Mouse (Mus musculus) cerebellum, postnatal 10 days (tissue): ENCODE measurements around the gene Gdf9.
"Not testable (repeated sequence)": the region's sequence is repeated elsewhere in the genome, so short reads cannot be mapped to it uniquely, and the experiment has no call there.

Experiments used
- DNase-seq, 2 experiments: peaks; one replicate each; pipeline ENCODE4 v3.0.0; 2021; ENCODE audit warnings: mixed read lengths in 2 of 2

Gene Gdf9

DNA sequence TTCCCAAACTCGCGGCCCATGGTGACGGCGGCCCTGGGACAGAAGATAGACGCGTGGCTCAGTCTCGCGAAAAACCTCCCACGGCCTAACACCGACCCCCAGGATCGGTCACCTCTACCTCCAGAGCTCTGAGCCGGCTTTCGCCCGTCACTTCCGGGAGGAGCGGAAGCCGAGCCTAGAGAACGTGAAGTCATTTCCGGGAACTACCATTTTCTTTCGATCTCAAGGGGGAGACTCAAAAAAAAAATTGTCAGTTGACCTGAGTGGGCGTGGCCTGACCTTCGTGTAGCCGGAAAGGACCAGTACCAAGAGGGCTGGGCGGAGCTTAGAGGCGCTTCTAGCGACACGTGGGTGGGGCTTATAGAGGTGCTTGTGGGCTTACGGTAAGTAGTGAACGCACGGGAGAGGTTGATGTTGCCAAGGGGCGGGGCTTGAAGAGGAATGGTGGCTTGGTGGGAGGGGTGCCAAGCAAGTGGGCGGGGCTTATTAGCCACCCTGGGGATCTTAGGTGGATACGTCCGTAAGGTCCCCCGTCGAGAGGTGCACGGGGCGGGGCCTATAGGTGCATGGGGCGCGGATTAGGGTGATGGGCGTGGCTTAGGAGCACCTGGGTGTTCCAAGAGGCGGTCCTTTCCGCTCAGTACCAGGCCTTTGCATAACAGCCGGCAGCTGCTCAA is at the start of gene Gdf9, which contains the start of gene Uqcrq:
Gene Gdf9 (plus strand): TSS at position 354 of the 677 bp plus-strand sequence.
Gene Uqcrq (minus strand): TSS at position 162 of the 677 bp plus-strand sequence.
- peak; percentile 100 for DNase-seq

DNA sequence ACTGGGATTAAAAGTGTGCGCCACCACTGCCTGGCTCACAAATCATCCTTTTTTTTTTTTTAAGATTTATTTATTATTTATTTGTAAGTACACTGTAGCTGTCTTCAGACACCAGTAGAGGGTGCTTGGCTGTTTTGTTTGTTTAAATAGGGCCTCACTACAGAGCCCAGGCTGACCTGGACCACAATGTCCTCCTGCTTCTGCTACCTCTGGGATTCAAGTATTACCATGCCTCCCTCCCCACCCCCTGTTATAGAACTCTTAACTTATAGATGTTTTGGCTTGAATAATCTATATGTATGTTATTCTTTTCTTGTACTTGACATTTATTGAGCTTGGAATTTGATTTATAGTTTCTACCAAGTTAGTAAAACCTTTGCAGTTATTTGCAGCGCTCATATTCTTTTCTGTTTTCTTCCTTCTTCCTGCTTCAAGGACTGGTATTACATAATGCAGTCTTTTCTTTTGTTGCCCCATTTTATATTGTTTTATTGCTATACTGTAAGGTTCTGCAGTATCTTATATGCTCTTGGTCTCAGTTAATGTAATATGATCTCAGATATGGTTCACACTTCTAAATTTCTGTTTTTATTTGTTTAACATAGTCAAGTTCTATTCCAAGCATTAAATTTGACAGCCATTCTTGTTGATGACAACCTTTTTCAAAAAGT is 46.9 kb upstream of the Gdf9 start:
- no peak for DNase-seq

DNA sequence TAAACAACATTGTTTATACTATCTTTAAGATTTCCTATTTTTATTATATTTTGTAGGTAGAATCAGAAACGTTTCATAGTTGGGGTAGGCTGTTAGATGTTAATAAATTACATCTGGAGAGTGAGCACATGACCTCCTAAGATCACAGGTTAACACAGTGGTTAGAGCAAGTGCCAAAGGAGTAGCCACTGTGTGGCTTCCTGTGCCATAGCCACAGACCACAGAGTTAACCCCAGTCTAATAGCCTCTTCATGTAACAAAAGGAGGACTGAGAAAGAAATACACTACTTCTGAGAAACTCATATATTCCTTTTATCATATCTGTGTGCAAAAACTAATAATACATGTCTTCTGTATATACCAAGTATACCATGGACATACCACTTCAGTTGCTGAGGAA is 37.0 kb upstream of the Gdf9 start:
- no peak for DNase-seq

DNA sequence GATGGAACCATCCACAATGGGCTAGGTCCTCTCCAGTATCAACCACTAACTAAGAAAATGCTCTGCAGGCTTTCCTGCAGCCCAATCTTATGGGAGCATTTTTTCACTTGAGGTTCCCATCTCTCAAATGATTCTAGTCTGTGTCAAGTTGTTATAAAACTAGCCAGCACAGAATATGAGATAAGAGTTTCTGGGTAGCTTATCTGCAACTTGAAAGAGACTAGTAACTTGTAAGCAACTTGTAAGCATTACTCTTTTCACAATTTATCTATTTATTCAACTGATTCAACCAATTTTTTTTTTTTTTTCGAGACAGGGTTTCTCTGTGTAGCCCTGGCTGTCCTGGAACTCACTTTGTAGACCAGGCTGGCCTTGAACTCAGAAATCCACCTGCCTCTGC is 27.2 kb upstream of the Gdf9 start:
- no peak for DNase-seq

- DNase-seq = peak in 1 of 2 experiments; percentile 48
Observed at GRCm38 (mm10) chr11:53411738-53412137, 19.1 kb upstream of the Gdf9 start.

- no peak for DNase-seq
Observed at GRCm38 (mm10) chr11:53413871-53414270, 17.0 kb upstream of the Gdf9 start.

DNA sequence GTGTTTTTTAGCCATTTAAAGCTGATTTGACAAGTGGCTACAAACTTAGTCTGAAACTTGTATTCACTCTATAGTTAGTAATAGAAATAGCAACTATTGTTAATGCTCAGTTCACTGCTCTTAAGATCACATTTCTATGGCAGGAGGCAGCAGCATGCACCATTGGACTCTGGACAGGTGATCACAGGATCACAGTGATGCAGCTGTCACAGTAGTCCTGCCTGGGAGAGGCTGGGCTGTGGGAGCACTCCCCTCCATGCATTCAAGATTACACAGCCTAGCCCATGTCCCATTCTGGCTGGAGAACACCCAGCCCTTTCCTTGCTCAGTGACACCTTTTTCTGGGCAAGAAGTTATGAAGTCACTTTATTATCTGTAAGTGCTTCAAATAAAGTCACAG is 12.8 kb upstream of the Gdf9 start:
- no peak for DNase-seq

DNA sequence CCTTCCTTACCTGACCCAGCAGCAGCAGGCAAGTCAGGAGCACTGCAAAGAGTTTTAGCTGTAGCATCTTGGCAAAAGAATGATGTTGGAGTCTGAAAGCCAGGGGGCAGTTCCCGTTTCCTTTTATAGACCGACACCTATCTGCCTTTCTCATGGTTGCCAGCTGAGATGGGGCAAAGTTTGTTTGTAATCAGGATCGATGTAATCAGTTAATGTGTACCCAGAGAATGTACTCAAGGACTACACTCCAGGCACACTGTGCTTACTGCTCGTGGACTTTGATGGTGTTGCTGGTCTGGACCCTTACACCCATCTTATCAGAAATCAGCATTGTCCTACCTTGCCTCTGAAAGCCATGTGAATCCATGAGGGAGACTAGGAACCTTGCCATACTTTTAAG is 7.8 kb upstream of the Gdf9 start, which contains the start of gene Leap2:
Gene Leap2 (minus strand): TSS at position 135 of the 400 bp plus-strand sequence.
- DNase-seq = no peak

GRCm38 (mm10) chr11:53424826-53425225 is 6.0 kb upstream of the Gdf9 start:
- DNase-seq = peak; percentile 35 to 39

GRCm38 (mm10) chr11:53425251-53425650 is 5.6 kb upstream of the Gdf9 start:
- no peak for DNase-seq

- DNase-seq = peak in 1 of 2 experiments; percentile 22
Observed at GRCm38 (mm10) chr11:53425711-53426255, 5.0 kb upstream of the Gdf9 start.

DNA sequence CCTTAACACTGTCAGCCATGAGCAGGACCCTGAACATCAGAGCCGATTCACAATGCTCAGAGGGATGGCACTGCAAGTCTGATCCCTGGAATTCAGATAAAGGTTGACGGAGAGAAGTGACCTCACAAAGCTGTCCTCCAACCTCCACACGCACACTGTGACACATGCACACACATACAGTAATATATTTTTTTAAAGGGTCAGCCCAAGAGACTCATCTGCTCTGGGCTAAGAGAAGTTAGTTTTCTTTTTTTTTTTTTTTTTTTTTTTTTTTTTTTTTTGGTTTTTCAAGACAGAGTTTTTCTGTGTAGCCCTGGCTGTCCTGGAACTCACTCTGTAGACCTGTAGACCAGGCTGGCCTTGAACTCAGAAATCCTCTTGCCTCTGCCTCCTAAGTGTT is 3.9 kb upstream of the Gdf9 start:
- not testable (repeated sequence) for DNase-seq

- no peak for DNase-seq
Observed at GRCm38 (mm10) chr11:53427993-53428715, 2.7 kb upstream of the Gdf9 start.

DNA sequence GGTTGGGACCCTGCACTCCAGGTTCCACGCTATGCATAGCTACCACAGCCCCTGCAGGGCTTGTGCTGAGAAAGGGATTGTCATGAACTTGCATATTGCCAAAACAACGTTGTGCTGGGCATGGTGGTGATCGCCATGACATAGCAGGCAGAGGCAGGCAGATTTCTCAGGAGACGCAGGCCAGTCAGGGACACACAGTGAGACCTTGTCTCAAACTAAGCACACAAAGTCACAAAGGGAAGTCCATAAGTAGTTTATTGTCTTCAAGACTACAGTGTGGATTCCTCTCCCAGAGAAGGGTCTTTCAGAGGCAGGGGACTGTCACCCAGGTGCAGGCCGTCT is 2.1 kb upstream of the Gdf9 start:
- no peak for DNase-seq

DNA sequence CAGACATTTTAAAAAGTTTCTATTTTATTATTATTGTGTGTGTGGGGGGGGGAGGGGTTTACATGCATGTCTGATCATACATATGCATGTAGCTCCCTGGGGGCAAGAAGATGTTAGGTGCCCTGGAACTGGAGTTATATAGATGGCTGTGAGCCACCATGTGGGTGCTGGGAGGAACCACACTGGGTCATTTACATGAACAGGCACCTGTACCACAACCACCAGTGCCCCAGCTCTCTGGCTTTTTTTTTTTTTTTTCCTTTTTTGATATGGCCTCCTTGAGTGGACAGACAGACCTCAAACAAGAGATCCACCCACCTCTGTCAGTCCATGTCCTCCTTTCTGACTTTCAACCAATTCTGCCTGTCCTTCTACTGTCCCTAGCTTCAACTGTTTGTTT is 1.6 kb upstream of the Gdf9 start:
- DNase-seq = no peak

DNA sequence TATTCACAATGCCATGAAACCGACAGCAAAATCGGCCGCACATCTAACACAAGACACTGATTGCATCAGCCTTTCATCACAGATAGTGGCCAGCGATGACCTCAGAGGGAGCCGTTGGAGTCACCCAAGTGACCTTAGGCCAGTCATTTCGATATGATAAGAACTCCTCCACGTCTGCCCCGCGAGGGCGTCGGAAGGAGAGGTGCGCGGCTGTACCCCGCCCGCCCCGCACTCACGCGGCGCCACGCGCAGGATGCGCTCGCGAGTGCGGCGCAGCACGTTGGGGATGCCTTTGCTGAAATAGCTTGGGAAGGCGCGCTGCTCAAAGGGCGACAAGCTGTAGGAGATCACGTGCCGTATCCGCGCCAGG is 538 bp upstream of the Gdf9 start:
- DNase-seq = no peak

- no peak for DNase-seq
Observed at GRCm38 (mm10) chr11:53431347-53432056, 679 bp downstream of the Gdf9 start.

DNA sequence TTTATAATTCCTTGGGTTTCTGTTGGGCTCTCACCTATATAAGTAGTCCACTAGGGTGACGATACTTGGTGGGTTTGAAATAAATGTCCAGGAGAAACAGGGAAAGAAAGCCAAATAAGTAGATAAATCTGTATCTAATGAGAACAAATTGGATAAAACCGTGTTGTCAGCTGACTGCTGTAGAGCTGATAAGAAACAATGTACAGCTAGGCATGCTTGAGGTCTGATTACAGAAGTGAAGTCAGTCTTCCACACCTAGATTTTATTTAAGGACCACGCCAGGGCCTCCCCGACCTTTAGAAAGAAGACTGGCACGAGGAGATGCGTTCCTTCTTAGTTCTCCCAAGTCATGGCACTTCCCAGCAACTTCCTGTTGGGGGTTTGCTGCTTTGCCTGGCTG is 2.2 kb downstream of the Gdf9 start:
- no peak for DNase-seq

GRCm38 (mm10) chr11:53435504-53435903 is 4.7 kb downstream of the Gdf9 start:
- no peak for DNase-seq

DNA sequence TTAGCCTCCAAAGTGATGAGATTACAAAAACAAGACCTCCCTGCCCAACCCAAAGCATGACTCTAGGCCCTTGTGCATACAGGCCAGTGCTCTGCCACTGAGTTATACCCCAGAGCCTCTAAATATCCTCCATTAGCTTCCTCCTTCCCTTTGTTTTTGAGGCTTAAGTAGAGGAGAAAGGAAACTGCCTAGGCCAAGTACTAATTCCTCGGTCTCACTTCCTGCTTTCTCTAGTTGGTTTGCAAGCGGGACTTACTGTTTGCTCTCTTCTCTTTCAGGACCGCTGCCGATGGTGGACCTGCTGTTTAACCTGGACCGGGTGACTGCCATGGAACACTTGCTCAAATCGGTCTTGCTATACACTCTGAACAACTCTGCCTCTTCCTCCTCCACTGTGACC is 5.5 kb downstream of the Gdf9 start:
- no peak for DNase-seq

DNA sequence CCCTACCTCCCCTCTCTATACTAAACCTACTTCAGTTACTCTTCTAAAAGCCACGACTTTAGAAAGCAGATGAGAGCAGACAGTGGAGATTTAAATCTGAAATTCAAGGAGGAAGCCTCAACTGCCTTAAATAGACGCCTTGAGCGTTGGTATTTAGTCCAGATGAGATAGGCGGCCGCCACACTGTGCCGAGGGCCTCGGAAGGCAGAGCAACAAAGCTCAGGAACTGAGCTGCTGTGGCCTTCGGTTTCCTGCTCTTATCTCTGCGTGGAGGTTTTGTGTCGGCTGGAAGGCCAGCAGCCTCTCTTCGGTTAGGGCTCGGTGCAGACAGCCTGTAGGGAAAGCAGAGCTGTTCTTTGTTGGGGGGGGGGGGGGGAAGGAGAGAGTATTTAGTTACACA is 11.1 kb downstream of the Gdf9 start:
- no peak for DNase-seq

DNA sequence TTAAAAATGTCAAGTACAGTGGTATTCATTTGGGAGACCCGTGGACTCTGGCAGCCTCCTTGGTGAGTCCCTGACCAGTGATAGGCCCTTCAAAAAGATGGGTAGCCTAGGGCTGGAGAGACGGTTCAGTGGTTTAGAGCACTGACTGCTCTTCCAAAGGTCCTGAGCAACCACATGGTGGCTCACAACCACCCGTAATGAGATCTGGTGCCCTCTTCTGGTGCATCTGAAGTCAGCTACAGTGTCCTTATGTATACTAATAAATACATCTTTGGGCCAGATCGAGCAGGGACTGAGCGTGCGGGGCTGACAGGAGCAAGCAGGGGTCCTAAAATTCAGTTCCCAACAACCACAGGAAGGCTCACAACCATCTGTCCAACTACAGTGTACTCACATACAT is 13.0 kb downstream of the Gdf9 start:
- DNase-seq = peak; percentile 62 to 66

- DNase-seq = no peak
Observed at GRCm38 (mm10) chr11:53445562-53445961, 14.7 kb downstream of the Gdf9 start.
